Mouse (Mus musculus): Measurements from ENCODE around the gene Ffar4.
A peak's percentile ranks its signal among the peaks of the same experiment; 100 is the strongest.

DNA sequence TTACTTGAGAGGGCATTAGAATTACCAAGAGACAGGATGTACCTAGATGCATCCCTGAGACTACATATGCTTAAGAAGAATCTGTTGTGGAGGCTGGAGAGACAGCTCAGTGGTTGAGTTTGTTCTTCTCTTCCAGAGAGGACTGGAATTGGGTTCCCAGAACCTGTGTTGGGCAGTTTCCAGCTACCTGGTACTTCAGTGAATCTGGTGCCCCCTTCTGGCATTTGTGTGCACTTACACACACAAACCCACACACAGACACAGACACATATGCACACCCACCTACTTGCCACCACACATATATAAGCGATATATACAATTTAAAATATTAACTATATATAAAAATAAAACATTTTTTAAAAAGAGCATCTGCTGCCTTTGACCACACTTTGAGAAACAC lies 59.4 kb downstream of the Ffar4 start:
- TF ChIP-seq CTCF (IDR thresholded peaks at IDR 0.05; ENCODE audit: low read depth) (peak; percentile 0; the same call in 1 of the 2 replicates), EP300 (IDR thresholded peaks at IDR 0.05; ENCODE audit: low read depth) (no peak)
